Mouse (Mus musculus): ENCODE measurements at regions not wholly inside any gene's neighbourhood (a gene's known extent, or its start where the extent isn't known, plus 50 kb on each side); places are given as distances from the start of the nearest gene placed in this dataset.
"Not testable (repeated sequence)": the region's sequence is repeated elsewhere in the genome, so short reads cannot be mapped to it uniquely, and the experiment has no call there.

GRCm38 (mm10) chr12:24252071-24252874 lies 155.2 kb upstream of the 9030624G23Rik start:
- intact Hi-C loops (cut with DNase I), result not testable (repeated sequence)
- DNase-seq, result peak; percentile 24 to 31
